Mouse (Mus musculus): Measurements from ENCODE around the gene Pax6. TPM values are rescaled to one million over a fixed set of nuclear protein-coding genes. Genes with fewer than 3 reads are reported as not detected.

The Pax6 gene
- total and polyA plus RNA-seq, 3 experiments = 37.9 to 117 (median 71.0) TPM

GRCm38 (mm10) chr2:105701781-105702180 is 33.1 kb downstream of the Pax6 start:
- Histone ChIP-seq H3K4me1 (ENCODE audit: insufficient read depth, low read depth, low read length) (no peaks in the 10 kb centered on the region), H3K36me3 (replicated peaks) (peaks cover 49% of the 10 kb centered on the region), H3K9me3 (replicated peaks) (no peaks in the 10 kb centered on the region), H3K4me3 (ENCODE audit: low read depth, low read length) (no peak overlapping the region), H3K27me3 (ENCODE audit: insufficient read depth, low read length) (no peaks in the 10 kb centered on the region)
- DNase-seq (ENCODE audit: low spot score) (no peak), ATAC-seq (ENCODE audit: extremely low read depth, insufficient number of reproducible peaks, low FRiP score, poor library complexity, severe bottlenecking) (no peak)
- TF ChIP-seq CTCF (IDR thresholded peaks at IDR 0.05; ENCODE audit: low read depth, low read length) (no peak), GATA2 (IDR thresholded peaks at IDR 0.05; ENCODE audit: borderline replicate concordance, low read depth, low read length) (no peak), TAL1 (conservative IDR thresholded peaks at IDR 0.05; ENCODE audit: low read depth, low read length) (no peak), GATA1 (IDR thresholded peaks at IDR 0.05; ENCODE audit: borderline replicate concordance, low read length) (no peak), POLR2AphosphoS5 (IDR thresholded peaks at IDR 0.05; ENCODE audit: insufficient replicate concordance, low read depth, low read length) (no peak)

- Histone ChIP-seq H3K27me3 (ENCODE audit: insufficient read depth, low read length) (no peaks in the 10 kb centered on the region), H3K4me1 (ENCODE audit: insufficient read depth, low read depth, low read length) (no peaks in the 10 kb centered on the region), H3K4me3 (ENCODE audit: low read depth, low read length) (no peak overlapping the region), H3K36me3 (replicated peaks) (peaks cover 47% of the 10 kb centered on the region), H3K9me3 (replicated peaks) (no peaks in the 10 kb centered on the region)
- TF ChIP-seq GATA2 (IDR thresholded peaks at IDR 0.05; ENCODE audit: borderline replicate concordance, low read depth, low read length) (no peak), TAL1 (conservative IDR thresholded peaks at IDR 0.05; ENCODE audit: low read depth, low read length) (no peak), CTCF (IDR thresholded peaks at IDR 0.05; ENCODE audit: low read depth, low read length) (no peak), POLR2AphosphoS5 (IDR thresholded peaks at IDR 0.05; ENCODE audit: insufficient replicate concordance, low read depth, low read length) (no peak), GATA1 (IDR thresholded peaks at IDR 0.05; ENCODE audit: borderline replicate concordance, low read length) (no peak)
- no peak for ATAC-seq (ENCODE audit: extremely low read depth, insufficient number of reproducible peaks, low FRiP score, poor library complexity, severe bottlenecking)
- no peak for DNase-seq (ENCODE audit: low spot score)
Measured at GRCm38 (mm10) chr2:105702586-105702985, 33.9 kb downstream of the Pax6 start.

GRCm38 (mm10) chr2:105705320-105705719 is 36.6 kb downstream of the Pax6 start:
- peaks cover 30% of the 10 kb centered on the region for H3K36me3 ChIP-seq (replicated peaks)
- no peaks in the 10 kb centered on the region for H3K9me3 ChIP-seq (replicated peaks)
- H3K27me3 ChIP-seq (ENCODE audit: insufficient read depth, low read length) = no peaks in the 10 kb centered on the region
- no peaks in the 10 kb centered on the region for H3K4me1 ChIP-seq (ENCODE audit: insufficient read depth, low read depth, low read length)
- ATAC-seq (ENCODE audit: extremely low read depth, insufficient number of reproducible peaks, low FRiP score, poor library complexity, severe bottlenecking) (no peak), DNase-seq (ENCODE audit: low spot score) (no peak)
- TF ChIP-seq POLR2AphosphoS5 (IDR thresholded peaks at IDR 0.05; ENCODE audit: insufficient replicate concordance, low read depth, low read length) (no peak), CTCF (IDR thresholded peaks at IDR 0.05; ENCODE audit: low read depth, low read length) (no peak), GATA1 (IDR thresholded peaks at IDR 0.05; ENCODE audit: borderline replicate concordance, low read length) (no peak)
- no peak overlapping the region for H3K4me3 ChIP-seq (ENCODE audit: low read depth, low read length)

GRCm38 (mm10) chr2:105709126-105709525 is 40.4 kb downstream of the Pax6 start:
- ATAC-seq (ENCODE audit: extremely low read depth, insufficient number of reproducible peaks, low FRiP score, poor library complexity, severe bottlenecking) (no peak), DNase-seq (ENCODE audit: low spot score) (no peak)
- Histone ChIP-seq H3K4me3 (ENCODE audit: low read depth, low read length) (no peak overlapping the region), H3K4me1 (ENCODE audit: insufficient read depth, low read depth, low read length) (no peaks in the 10 kb centered on the region), H3K36me3 (replicated peaks) (peaks cover 21% of the 10 kb centered on the region), H3K27me3 (ENCODE audit: insufficient read depth, low read length) (no peaks in the 10 kb centered on the region), H3K9me3 (replicated peaks) (no peaks in the 10 kb centered on the region)
- TF ChIP-seq POLR2AphosphoS5 (IDR thresholded peaks at IDR 0.05; ENCODE audit: insufficient replicate concordance, low read depth, low read length) = no peak
- no peak for TF ChIP-seq GATA2 (IDR thresholded peaks at IDR 0.05; ENCODE audit: borderline replicate concordance, low read depth, low read length)
- no peak for TF ChIP-seq GATA1 (IDR thresholded peaks at IDR 0.05; ENCODE audit: borderline replicate concordance, low read length)
- no peak for TF ChIP-seq CTCF (IDR thresholded peaks at IDR 0.05; ENCODE audit: low read depth, low read length)
- no peak for TF ChIP-seq TAL1 (conservative IDR thresholded peaks at IDR 0.05; ENCODE audit: low read depth, low read length)

GRCm38 (mm10) chr2:105710511-105710910 is 41.8 kb downstream of the Pax6 start:
- no peak for DNase-seq (ENCODE audit: low spot score)
- H3K4me1 ChIP-seq (ENCODE audit: insufficient read depth, low read depth, low read length) = no peaks in the 10 kb centered on the region
- no peak for ATAC-seq (ENCODE audit: extremely low read depth, insufficient number of reproducible peaks, low FRiP score, poor library complexity, severe bottlenecking)
- H3K9me3 ChIP-seq (replicated peaks) = no peaks in the 10 kb centered on the region
- no peak overlapping the region for H3K4me3 ChIP-seq (ENCODE audit: low read depth, low read length)
- peaks cover 23% of the 10 kb centered on the region for H3K36me3 ChIP-seq (replicated peaks)
- TF ChIP-seq GATA2 (IDR thresholded peaks at IDR 0.05; ENCODE audit: borderline replicate concordance, low read depth, low read length) (no peak), TAL1 (conservative IDR thresholded peaks at IDR 0.05; ENCODE audit: low read depth, low read length) (no peak), GATA1 (IDR thresholded peaks at IDR 0.05; ENCODE audit: borderline replicate concordance, low read length) (no peak), POLR2AphosphoS5 (IDR thresholded peaks at IDR 0.05; ENCODE audit: insufficient replicate concordance, low read depth, low read length) (no peak), CTCF (IDR thresholded peaks at IDR 0.05; ENCODE audit: low read depth, low read length) (no peak)
- H3K27me3 ChIP-seq (ENCODE audit: insufficient read depth, low read length) = no peaks in the 10 kb centered on the region

- no peaks in the 10 kb centered on the region for H3K4me1 ChIP-seq (ENCODE audit: insufficient read depth, low read depth, low read length)
- DNase-seq (ENCODE audit: low spot score) (no peak), ATAC-seq (ENCODE audit: extremely low read depth, insufficient number of reproducible peaks, low FRiP score, poor library complexity, severe bottlenecking) (no peak)
- H3K4me3 ChIP-seq (ENCODE audit: low read depth, low read length) = no peak overlapping the region
- H3K36me3 ChIP-seq (replicated peaks) = peaks cover 8% of the 10 kb centered on the region
- no peaks in the 10 kb centered on the region for H3K9me3 ChIP-seq (replicated peaks)
- TF ChIP-seq GATA1 (IDR thresholded peaks at IDR 0.05; ENCODE audit: borderline replicate concordance, low read length) (no peak), TAL1 (conservative IDR thresholded peaks at IDR 0.05; ENCODE audit: low read depth, low read length) (no peak), GATA2 (IDR thresholded peaks at IDR 0.05; ENCODE audit: borderline replicate concordance, low read depth, low read length) (no peak), CTCF (IDR thresholded peaks at IDR 0.05; ENCODE audit: low read depth, low read length) (no peak), POLR2AphosphoS5 (IDR thresholded peaks at IDR 0.05; ENCODE audit: insufficient replicate concordance, low read depth, low read length) (no peak)
- H3K27me3 ChIP-seq (ENCODE audit: insufficient read depth, low read length) = no peaks in the 10 kb centered on the region
Measured at GRCm38 (mm10) chr2:105715409-105716115, 46.9 kb downstream of the Pax6 start.

Measured in G1E (cell line).